Mouse (Mus musculus) adrenal gland, postnatal 25 days (tissue): ENCODE data around the gene Lrrc32. TPM values are rescaled to one million over a fixed set of nuclear protein-coding genes. Genes with fewer than 3 reads are reported as not detected.

Experiments used
- DNase-seq: peaks from one replicate; pipeline ENCODE4 v3.0.0; 2021; ENCODE audit warnings: mixed read lengths
- total RNA-seq: library from RNA; stranded (reverse); gene quantifications from 2 replicates; pipeline ENCODE4 v1.2.3, GENCODE M21; 2021

Lrrc32 gene
- total RNA-seq, 1 experiment from 2014 or later, result 13.4 TPM

- DNase-seq, result no peak
Measured at GRCm38 (mm10) chr7:98488398-98489130, 519 bp upstream of the Lrrc32 start.

- peak; percentile 86 for DNase-seq
Measured at GRCm38 (mm10) chr7:98489623-98490084, 571 bp downstream of the Lrrc32 start.

GRCm38 (mm10) chr7:98490328-98490727 is 1.2 kb downstream of the Lrrc32 start:
- no peak for DNase-seq

- DNase-seq, result no peak
Measured at GRCm38 (mm10) chr7:98490911-98491310, 1.8 kb downstream of the Lrrc32 start.

GRCm38 (mm10) chr7:98491451-98492200 is 2.5 kb downstream of the Lrrc32 start:
- DNase-seq, result no peak

- no peak for DNase-seq
Measured at GRCm38 (mm10) chr7:98492331-98492730, 3.2 kb downstream of the Lrrc32 start.

- no peak for DNase-seq
Measured at GRCm38 (mm10) chr7:98493307-98493706, 4.2 kb downstream of the Lrrc32 start.

- no peak for DNase-seq
Measured at GRCm38 (mm10) chr7:98493901-98494480, 4.9 kb downstream of the Lrrc32 start.

- no peak for DNase-seq
Measured at GRCm38 (mm10) chr7:98495591-98495990, 6.5 kb downstream of the Lrrc32 start.

GRCm38 (mm10) chr7:98497451-98497850 is 8.4 kb downstream of the Lrrc32 start:
- no peak for DNase-seq

- DNase-seq, result no peak
Measured at GRCm38 (mm10) chr7:98498101-98498500, 9.0 kb downstream of the Lrrc32 start.

- DNase-seq, result no peak
Measured at GRCm38 (mm10) chr7:98498656-98499560, 9.8 kb downstream of the Lrrc32 start.

GRCm38 (mm10) chr7:98499561-98500292 is 10.6 kb downstream of the Lrrc32 start:
- no peak for DNase-seq

GRCm38 (mm10) chr7:98500470-98500869 is 11.4 kb downstream of the Lrrc32 start:
- DNase-seq, result no peak

GRCm38 (mm10) chr7:98501078-98501477 is 12.0 kb downstream of the Lrrc32 start:
- DNase-seq, result no peak

- no peak for DNase-seq
Measured at GRCm38 (mm10) chr7:98502921-98503320, 13.8 kb downstream of the Lrrc32 start.

- DNase-seq, result no peak
Measured at GRCm38 (mm10) chr7:98503951-98504647, 15.0 kb downstream of the Lrrc32 start.

- DNase-seq, result no peak
Measured at GRCm38 (mm10) chr7:98504726-98505314, 15.7 kb downstream of the Lrrc32 start.

GRCm38 (mm10) chr7:98505664-98506063 is 16.6 kb downstream of the Lrrc32 start:
- DNase-seq, result no peak
